Comparison of ENCODE assay signal across 26 mouse cellular contexts in the genomic region with DNA sequence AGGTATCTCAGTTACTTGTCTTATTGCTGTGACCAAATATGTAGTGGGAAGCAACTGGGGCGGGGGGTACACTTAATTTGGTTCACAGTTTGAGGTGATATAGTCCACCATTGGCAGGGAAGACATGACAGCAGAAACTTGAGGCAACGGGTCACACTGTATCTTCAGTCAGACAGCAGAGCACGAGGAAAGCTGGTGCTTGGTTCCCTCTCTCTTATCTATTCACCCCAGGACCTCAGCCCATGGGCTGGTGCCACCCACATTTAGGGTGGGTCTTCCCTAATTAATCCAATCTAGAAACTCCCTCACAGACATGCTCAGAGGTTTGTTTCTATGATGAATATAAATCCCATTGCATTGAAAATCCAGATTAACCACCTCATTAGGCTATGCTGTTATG. TPM values are rescaled to one million over a fixed set of nuclear protein-coding genes. Genes with fewer than 3 reads are reported as not detected.
DNase-seq lines count a peak whose midpoint lies in the region; ATAC-seq and TF ChIP-seq lines count a peak whose summit lies in the region.
"Had no signal": no experiment of that assay in that cellular context is flagged by ENCODE, and none has a peak within 500 bp of the region (broad histone marks: within the 10 kb centered on the region; RNA-seq: fewer than 3 reads in every experiment).

No protein-coding gene starts in this region.

- 51% methylated on average over 3 of the region's 3 CpGs for WGBS in heart, embryonic 10.5 days
- WGBS in liver, embryonic 11.5 days = 41% methylated on average over 3 of the region's 3 CpGs
- 32% methylated on average over 3 of the region's 3 CpGs for WGBS in liver, postnatal 0 days (ENCODE audit: insufficient replicate concordance)
- 68% methylated on average over 3 of the region's 3 CpGs for WGBS in intestine, postnatal 0 days

- DNase-seq in heart, embryonic 10.5 days (ENCODE audit: low spot score) = peak; percentile 42
- no peak for DNase-seq in heart, postnatal 14 days
- DNase-seq in MEL-GATA-1-ER (ENCODE audit: extremely low read depth, low read depth) = peak; percentile 45
- DNase-seq in liver, embryonic 11.5 days (ENCODE audit: low spot score) = no peak
- no peak for DNase-seq in liver, postnatal 0 days
- DNase-seq in embryo, embryonic 11 days = no peak
- no peak for DNase-seq in spleen, adult 18-20 months
- DNase-seq: cerebellum, adult 11-12 months; cerebellum, postnatal 10 days; kidney, adult 11 months; kidney, postnatal 4 days; lung, postnatal 36 days; retina, postnatal 1 day; right cerebral cortex, postnatal 25 days; thymus, adult 2 months had no signal

- TF ChIP-seq EP300 in liver, postnatal 0 days (IDR thresholded peaks at IDR 0.05; ENCODE audit: low read depth) = peak; percentile 51; the same call in 1 of the 2 replicates

- H3K27me3 ChIP-seq in heart, embryonic 10.5 days (ENCODE audit: insufficient read depth, poor library complexity, severe bottlenecking) = no peaks in the 10 kb centered on the region
- no peaks in the 10 kb centered on the region for H3K27me3 ChIP-seq in liver, embryonic 11.5 days (replicated peaks; ENCODE audit: control insufficient read depth, insufficient read depth, low read length)
- H3K27me3 ChIP-seq in liver, postnatal 0 days (ENCODE audit: insufficient read depth, low read length) = no peaks in the 10 kb centered on the region
- H3K27me3 ChIP-seq in intestine, postnatal 0 days (replicated peaks; ENCODE audit: control insufficient read depth, insufficient read depth, low read length) = no peaks in the 10 kb centered on the region
- H3K27me3 ChIP-seq: embryonic facial prominence, embryonic 12.5 days; forebrain, embryonic 13.5 days; heart, embryonic 13.5 days; lung, embryonic 15.5 days; midbrain, embryonic 15.5 days; neural tube, embryonic 13.5 days; Patski; stomach, embryonic 15.5 days had no signal

- no peak for TF ChIP-seq CTCF in liver, postnatal 0 days (IDR thresholded peaks at IDR 0.05; ENCODE audit: low read depth)
- no peak for TF ChIP-seq CTCF in intestine, postnatal 0 days (IDR thresholded peaks at IDR 0.05; ENCODE audit: low read depth)

- ATAC-seq in liver, embryonic 11.5 days (replicated peaks; ENCODE audit: low FRiP score) = peak; percentile 70
- ATAC-seq in liver, postnatal 0 days = peak; percentile 74
- no peak for ATAC-seq in intestine, postnatal 0 days
- ATAC-seq: CD4-positive, CD25-positive, alpha-beta regulatory T cell, adult 4 months; forebrain, embryonic 13.5 days; midbrain, embryonic 15.5 days; Patski had no signal

- no peak overlapping the region for H3K9ac ChIP-seq in liver, embryonic 11.5 days (ENCODE audit: low read depth, low read length)
- no peak overlapping the region for H3K9ac ChIP-seq in liver, postnatal 0 days (replicated peaks)
- no peak overlapping the region for H3K9ac ChIP-seq in intestine, postnatal 0 days (ENCODE audit: low read depth, low read length)
- H3K9ac ChIP-seq: embryonic facial prominence, embryonic 12.5 days; forebrain, embryonic 13.5 days; heart, embryonic 13.5 days; lung, embryonic 15.5 days; midbrain, embryonic 15.5 days; neural tube, embryonic 13.5 days; stomach, embryonic 15.5 days had no signal

- no peaks in the 10 kb centered on the region for H3K4me1 ChIP-seq in heart, embryonic 10.5 days
- H3K4me1 ChIP-seq in liver, embryonic 11.5 days (replicated peaks; ENCODE audit: control insufficient read depth, insufficient read depth, low read length) = no peaks in the 10 kb centered on the region; the same call in 1 of the 2 replicates
- H3K4me1 ChIP-seq in liver, postnatal 0 days (ENCODE audit: insufficient read depth) = 0 out of 2 replicates have a peak, but pooled peaks cover 3% of the 10 kb centered on the region
- no peaks in the 10 kb centered on the region for H3K4me1 ChIP-seq in intestine, postnatal 0 days (replicated peaks; ENCODE audit: control insufficient read depth, insufficient read depth, low read length)
- H3K4me1 ChIP-seq: embryonic facial prominence, embryonic 12.5 days; forebrain, embryonic 13.5 days; neural tube, embryonic 13.5 days had no signal

- no peaks in the 10 kb centered on the region for H3K36me3 ChIP-seq in heart, embryonic 10.5 days
- no peaks in the 10 kb centered on the region for H3K36me3 ChIP-seq in liver, embryonic 11.5 days (ENCODE audit: control insufficient read depth, insufficient read depth, low read length)
- no peaks in the 10 kb centered on the region for H3K36me3 ChIP-seq in liver, postnatal 0 days (replicated peaks; ENCODE audit: insufficient read depth, low read length)
- H3K36me3 ChIP-seq in intestine, postnatal 0 days (ENCODE audit: control insufficient read depth, insufficient read depth) = no peaks in the 10 kb centered on the region
- H3K36me3 ChIP-seq: embryonic facial prominence, embryonic 12.5 days; heart, embryonic 13.5 days; lung, embryonic 15.5 days; midbrain, embryonic 15.5 days; neural tube, embryonic 13.5 days; stomach, embryonic 15.5 days had no signal

- no peak overlapping the region for H3K4me3 ChIP-seq in heart, embryonic 10.5 days
- no peak overlapping the region for H3K4me3 ChIP-seq in liver, embryonic 11.5 days (ENCODE audit: low read depth, low read length)
- H3K4me3 ChIP-seq in liver, postnatal 0 days (ENCODE audit: low read depth, low read length) = no peak overlapping the region
- H3K4me3 ChIP-seq in intestine, postnatal 0 days (ENCODE audit: low read depth, low read length) = no peak overlapping the region
- H3K4me3 ChIP-seq: embryonic facial prominence, embryonic 12.5 days; erythroblast, embryonic 14.5 days; forebrain, embryonic 13.5 days; heart, embryonic 13.5 days; lung, embryonic 15.5 days; midbrain, embryonic 15.5 days; neural tube, embryonic 13.5 days; stomach, embryonic 15.5 days had no signal

- no peak overlapping the region for H3K4me2 ChIP-seq in liver, embryonic 11.5 days
- no peak overlapping the region for H3K4me2 ChIP-seq in liver, postnatal 0 days (ENCODE audit: low read depth, low read length)
- H3K4me2 ChIP-seq in intestine, postnatal 0 days (replicated peaks; ENCODE audit: low read depth) = no peak overlapping the region
- H3K4me2 ChIP-seq: embryonic facial prominence, embryonic 12.5 days; forebrain, embryonic 13.5 days; heart, embryonic 13.5 days; lung, embryonic 15.5 days; midbrain, embryonic 15.5 days; neural tube, embryonic 13.5 days; stomach, embryonic 15.5 days had no signal

- H3K27ac ChIP-seq in heart, embryonic 10.5 days = no peak overlapping the region
- H3K27ac ChIP-seq in liver, embryonic 11.5 days (ENCODE audit: low read depth, low read length) = no peak overlapping the region
- H3K27ac ChIP-seq in liver, postnatal 0 days (ENCODE audit: low read depth) = no peak overlapping the region
- H3K27ac ChIP-seq in intestine, postnatal 0 days (ENCODE audit: low read depth, low read length) = no peak overlapping the region
- H3K27ac ChIP-seq: embryonic facial prominence, embryonic 12.5 days; forebrain, embryonic 13.5 days; heart, embryonic 13.5 days; lung, embryonic 15.5 days; midbrain, embryonic 15.5 days; neural tube, embryonic 13.5 days; stomach, embryonic 15.5 days had no signal

- intact Hi-C loops in heart, postnatal 14 days (cut with DNase I) = no loop called here

- no peaks in the 10 kb centered on the region for H3K9me3 ChIP-seq in heart, embryonic 10.5 days
- no peaks in the 10 kb centered on the region for H3K9me3 ChIP-seq in liver, embryonic 11.5 days (ENCODE audit: control insufficient read depth, low read length)
- H3K9me3 ChIP-seq in liver, postnatal 0 days (ENCODE audit: low read length) = no peaks in the 10 kb centered on the region
- no peaks in the 10 kb centered on the region for H3K9me3 ChIP-seq in intestine, postnatal 0 days (ENCODE audit: control insufficient read depth)
- H3K9me3 ChIP-seq: embryonic facial prominence, embryonic 12.5 days; forebrain, embryonic 13.5 days; heart, embryonic 13.5 days; lung, embryonic 15.5 days; midbrain, embryonic 15.5 days; neural tube, embryonic 13.5 days; stomach, embryonic 15.5 days had no signal

RNA-seq across cellular contexts. Expression of a gene that starts 56.5 kb away (rescaled TPM):
- 3.1 and 4.1 TPM in 2 replicates for polyA plus RNA-seq in heart, embryonic 10.5 days (2016; fragmentation: Nextera tagmentation; extraction: Ambion mirVana)
- 10 to 100 TPM; 15.7 to 17.7 TPM for total RNA-seq in heart, postnatal 14 days (2021)
- 0.62 and 0.95 TPM in 2 replicates for polyA plus RNA-seq in liver, embryonic 11.5 days (2014; fragmentation: Nextera tagmentation; extraction: Ambion mirVana)
- polyA plus RNA-seq in liver, postnatal 0 days (2015; fragmentation: Nextera tagmentation; extraction: Ambion mirVana) = 1.3 and 1.4 TPM in 2 replicates
- polyA plus RNA-seq in intestine, postnatal 0 days (2015; fragmentation: Nextera tagmentation; extraction: Ambion mirVana) = 1.6 and 1.9 TPM in 2 replicates

Comparison
In these comparisons a context has a peak if more than half of its experiments do, and no peak if none do; other contexts are left out.
1. DNase-seq: peak in heart, embryonic 10.5 days (single experiment) and MEL-GATA-1-ER (single experiment); none in heart, postnatal 14 days (0 of 2), liver, embryonic 11.5 days (single experiment), liver, postnatal 0 days (single experiment), embryo, embryonic 11 days (single experiment) and spleen, adult 18-20 months (0 of 2).